Mouse (Mus musculus): ENCODE results near the gene Samd4b.
A peak's percentile ranks its signal among the peaks of the same experiment; 100 is the strongest.

The Samd4b gene

GRCm38 (mm10) chr7:28351676-28352191, 246.2 kb downstream of the Samd4b start:
- no peak for DNase-seq

- peak; percentile 99 for DNase-seq
Measured at GRCm38 (mm10) chr7:28350155-28350883, 247.6 kb downstream of the Samd4b start, which contains the start of gene Rps16. Gene Rps16 (plus strand): TSS chr7:28350652.
